Mouse (Mus musculus): Measurements from ENCODE around the gene Dcaf1. TPM values are rescaled to one million over a fixed set of nuclear protein-coding genes. Genes with fewer than 3 reads are reported as not detected.

Gene Dcaf1
- total and polyA plus RNA-seq, 3 experiments: 56.3 to 131 (median 58.7) TPM

DNA sequence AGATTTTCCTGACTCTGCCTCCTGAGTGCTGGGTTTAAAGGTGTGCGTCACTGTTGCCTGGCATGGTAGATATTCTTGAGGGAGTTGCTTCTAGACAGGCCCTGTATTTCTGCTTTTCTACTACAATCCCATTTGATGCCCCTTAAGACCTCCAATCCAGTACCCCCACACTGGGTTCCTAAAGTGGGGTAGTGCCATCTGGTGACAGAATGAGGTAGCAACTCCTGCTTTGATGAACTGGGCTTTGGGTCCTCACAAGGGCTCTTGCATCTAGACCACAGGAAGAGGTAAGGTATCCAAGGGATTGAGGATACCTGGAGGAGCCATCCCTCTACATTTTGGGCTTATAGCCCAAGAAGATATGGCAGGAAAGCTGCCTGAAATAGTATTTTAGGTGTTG lies 2.5 kb upstream of the Dcaf1 start:
- H3K4me1 ChIP-seq (ENCODE audit: control insufficient read depth in 1 of 2, insufficient read depth in 2 of 2, low read length in 2 of 2): peaks cover 0 to 6% of the 10 kb centered on the region in 2 experiments; a peak in 3 of 4 replicates
- peaks cover 0 to 8% of the 10 kb centered on the region in 2 experiments; a peak in 2 of 4 replicates for H3K36me3 ChIP-seq (ENCODE audit: control insufficient read depth in 1 of 2, insufficient read depth in 2 of 2, low read length in 2 of 2)
- H3K9ac ChIP-seq (ENCODE audit: control insufficient read depth, low read depth, low read length, poor library complexity, severe bottlenecking): no peak overlapping the region
- H3K9me3 ChIP-seq (replicated peaks; ENCODE audit: insufficient read depth, low read length): no peaks in the 10 kb centered on the region
- DNase-seq (ENCODE audit: low read depth, low spot score): peak; percentile 49
- no peak overlapping the region for H3K4me3 ChIP-seq (ENCODE audit: control insufficient read depth in 1 of 2, insufficient read depth in 1 of 2, low read depth in 2 of 2, low read length in 2 of 2)
- H3K79me2 ChIP-seq (ENCODE audit: control insufficient read depth, insufficient read depth, low read length, poor library complexity): peaks cover 11% of the 10 kb centered on the region
- H3K27ac ChIP-seq (ENCODE audit: control insufficient read depth, low read depth, low read length): no peak overlapping the region
- H3K27me3 ChIP-seq (ENCODE audit: control insufficient read depth in 1 of 2, insufficient read depth in 2 of 2, low read length in 2 of 2): no peaks in the 10 kb centered on the region
- TF ChIP-seq ZC3H11A (IDR thresholded peaks at IDR 0.05; ENCODE audit: low read depth, low read length): 0 out of 2 replicates have a peak, but pooled peaks have one; percentile 21
- TF ChIP-seq SMC3 (IDR thresholded peaks at IDR 0.05; ENCODE audit: low read depth, low read length): peak; percentile 73
- peak; percentile 56 for TF ChIP-seq RAD21 (IDR thresholded peaks at IDR 0.05; ENCODE audit: low read depth, low read length)
- peak; percentile 28 to 66 (median 44); a peak in 5 of 6 replicates for TF ChIP-seq CTCF (IDR thresholded peaks at IDR 0.05 in 2 of 3, conservative IDR thresholded peaks at IDR 0.05 in 1 of 3; ENCODE audit: control insufficient read depth in 1 of 3, insufficient read depth in 1 of 3, low read depth in 2 of 3, low read length in 3 of 3, poor library complexity in 1 of 3, severe bottlenecking in 1 of 3)
- no peak for TF ChIP-seq ZMIZ1 (IDR thresholded peaks at IDR 0.05; ENCODE audit: low read depth, low read length)

DNA sequence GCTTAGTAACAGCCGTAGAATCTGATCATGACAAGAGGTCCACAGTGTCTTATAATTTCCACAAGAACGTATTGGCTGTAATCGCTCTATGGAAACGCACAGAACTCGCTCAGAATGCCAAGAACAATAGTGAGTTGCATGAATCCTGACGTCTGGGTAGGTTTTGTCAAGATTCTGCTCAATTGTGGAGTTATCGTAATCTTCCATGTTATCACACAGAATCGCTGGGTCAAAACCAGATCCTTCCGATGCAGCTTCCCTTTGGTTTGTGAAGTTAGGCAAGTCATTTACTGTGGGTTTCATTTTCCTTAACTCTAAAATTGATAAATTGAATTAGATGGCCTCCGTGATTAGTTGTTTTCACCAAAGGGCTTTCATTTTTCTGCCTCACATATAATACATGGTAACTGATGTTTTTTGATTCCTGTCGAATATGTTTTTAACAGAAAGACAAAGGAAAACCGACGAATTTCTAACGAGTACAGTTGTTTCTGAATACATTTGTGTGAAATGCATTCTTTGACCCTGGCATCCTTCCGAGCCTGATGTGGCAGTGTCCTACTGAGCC lies 540 bp upstream of the Dcaf1 start:
- H3K9ac ChIP-seq (ENCODE audit: control insufficient read depth, low read depth, low read length, poor library complexity, severe bottlenecking): peak overlapping the region; percentile 74
- H3K27ac ChIP-seq (ENCODE audit: control insufficient read depth, low read depth, low read length): peak overlapping the region; percentile 84
- DNase-seq (ENCODE audit: low read depth, low spot score): peak; percentile 71

DNA sequence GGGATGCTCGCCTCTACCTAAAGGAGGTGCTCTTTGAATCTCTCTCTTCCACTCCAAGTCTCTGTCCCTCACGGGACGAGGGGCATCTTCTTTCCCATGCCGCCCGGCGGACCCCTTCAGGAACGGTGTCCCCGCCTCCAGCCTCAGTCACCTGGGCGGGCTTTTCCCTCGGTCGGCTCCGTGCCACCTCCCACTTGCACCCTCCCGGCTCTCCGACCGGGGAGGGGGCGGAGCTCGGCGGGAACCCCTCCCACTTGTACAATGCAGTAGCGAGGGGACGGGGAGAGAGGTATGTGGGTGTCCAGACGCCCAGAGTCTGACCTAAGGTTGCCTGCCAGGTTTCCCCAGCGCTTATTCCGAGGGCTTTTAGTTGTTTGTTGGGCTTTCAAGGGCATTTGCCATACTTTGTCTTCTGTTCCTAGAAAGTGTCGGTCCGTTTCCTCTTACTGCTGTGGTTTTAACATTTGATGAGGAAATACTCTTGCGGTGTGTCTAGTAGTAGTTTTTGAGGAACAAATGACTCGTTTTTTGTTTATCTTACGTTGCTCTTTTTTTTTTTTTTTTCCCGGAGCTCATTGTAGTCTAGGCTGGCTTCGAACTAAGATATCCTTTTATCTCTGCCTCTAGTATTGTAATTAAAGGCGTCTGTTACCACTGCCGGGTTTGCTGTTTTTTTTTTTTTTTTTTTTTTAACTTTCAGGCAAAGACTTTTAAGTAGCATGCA lies 869 bp downstream of the Dcaf1 start:
- H3K27me3 ChIP-seq (ENCODE audit: control insufficient read depth in 1 of 2, insufficient read depth in 2 of 2, low read length in 2 of 2): no peaks in the 10 kb centered on the region
- H3K4me3 ChIP-seq (ENCODE audit: control insufficient read depth in 1 of 2, insufficient read depth in 1 of 2, low read depth in 2 of 2, low read length in 2 of 2): peak overlapping the region; percentile 66 to 74
- H3K27ac ChIP-seq (ENCODE audit: control insufficient read depth, low read depth, low read length): peak overlapping the region; percentile 93
- peaks cover 2 to 14% of the 10 kb centered on the region in 2 experiments; a peak in 2 of 4 replicates for H3K36me3 ChIP-seq (ENCODE audit: control insufficient read depth in 1 of 2, insufficient read depth in 2 of 2, low read length in 2 of 2)
- no peaks in the 10 kb centered on the region for H3K9me3 ChIP-seq (replicated peaks; ENCODE audit: insufficient read depth, low read length)
- H3K4me1 ChIP-seq (ENCODE audit: control insufficient read depth in 1 of 2, insufficient read depth in 2 of 2, low read length in 2 of 2): peaks cover 0 to 6% of the 10 kb centered on the region in 2 experiments; a peak in 3 of 4 replicates
- peak; percentile 94 for DNase-seq (ENCODE audit: low read depth, low spot score)
- peak overlapping the region; percentile 85 for H3K9ac ChIP-seq (ENCODE audit: control insufficient read depth, low read depth, low read length, poor library complexity, severe bottlenecking)
- peaks cover 24% of the 10 kb centered on the region for H3K79me2 ChIP-seq (ENCODE audit: control insufficient read depth, insufficient read depth, low read length, poor library complexity)
- TF ChIP-seq MAFK (IDR thresholded peaks at IDR 0.05; ENCODE audit: borderline replicate concordance, low read depth, low read length) (0 out of 2 replicates have a peak, but pooled peaks have one; percentile 21), MYB (IDR thresholded peaks at IDR 0.05; ENCODE audit: low read depth, low read length) (0 out of 2 replicates have a peak, but pooled peaks have one; percentile 32), SMC3 (IDR thresholded peaks at IDR 0.05; ENCODE audit: low read depth, low read length) (no peak), KAT2A (conservative IDR thresholded peaks at IDR 0.05; ENCODE audit: low read depth, low read length) (no peak), TBP (IDR thresholded peaks at IDR 0.05; ENCODE audit: low read depth, low read length) (0 out of 2 replicates have a peak, but pooled peaks have one; percentile 40), GABPA (IDR thresholded peaks at IDR 0.05; ENCODE audit: low read depth, low read length) (no peak), MXI1 (IDR thresholded peaks at IDR 0.05; ENCODE audit: low read depth, low read length) (peak; percentile 77; the same call in 1 of the 2 replicates), UBTF (IDR thresholded peaks at IDR 0.05; ENCODE audit: borderline replicate concordance, insufficient read depth, low read depth, low read length) (no peak), MAX (IDR thresholded peaks at IDR 0.05; ENCODE audit: low read length) (no peak), JUND (IDR thresholded peaks at IDR 0.05; ENCODE audit: low read depth, low read length) (no peak), MEF2A (IDR thresholded peaks at IDR 0.05; ENCODE audit: extremely low read depth, insufficient replicate concordance, low read depth, low read length, poor library complexity, severe bottlenecking) (no peak), USF1 (IDR thresholded peaks at IDR 0.05; ENCODE audit: low read depth, low read length) (peak; percentile 10; the same call in 1 of the 2 replicates), GATA1 (IDR thresholded peaks at IDR 0.05; ENCODE audit: low read depth, low read length) (peak; percentile 81), BHLHE40 (IDR thresholded peaks at IDR 0.05; ENCODE audit: borderline replicate concordance, low read depth, low read length) (peak; percentile 35; the same call in 1 of the 2 replicates), CHD2 (IDR thresholded peaks at IDR 0.05; ENCODE audit: low read length) (no peak), CTCF (IDR thresholded peaks at IDR 0.05 in 2 of 3, conservative IDR thresholded peaks at IDR 0.05 in 1 of 3; ENCODE audit: control insufficient read depth in 1 of 3, insufficient read depth in 1 of 3, low read depth in 2 of 3, low read length in 3 of 3, poor library complexity in 1 of 3, severe bottlenecking in 1 of 3) (no peak)

More for the DNA sequence above, 540 bp upstream of the Dcaf1 start:
- TF ChIP-seq ZKSCAN1 (IDR thresholded peaks at IDR 0.05; ENCODE audit: low read depth, low read length) (no peak), TBP (IDR thresholded peaks at IDR 0.05; ENCODE audit: low read depth, low read length) (peak; percentile 67; the same call in 1 of the 2 replicates), USF1 (IDR thresholded peaks at IDR 0.05; ENCODE audit: low read depth, low read length) (no peak), NELFE (IDR thresholded peaks at IDR 0.05; ENCODE audit: low read depth, low read length) (peak; percentile 27; the same call in 1 of the 2 replicates), SMC3 (IDR thresholded peaks at IDR 0.05; ENCODE audit: low read depth, low read length) (no peak), GATA1 (IDR thresholded peaks at IDR 0.05; ENCODE audit: low read depth, low read length) (peak; percentile 61), CHD1 (IDR thresholded peaks at IDR 0.05; ENCODE audit: low read depth, low read length) (0 out of 2 replicates have a peak, but pooled peaks have one; percentile 16), ETS1 (IDR thresholded peaks at IDR 0.05; ENCODE audit: low read depth, low read length) (0 out of 2 replicates have a peak, but pooled peaks have one; percentile 8)
- H3K4me1 ChIP-seq (ENCODE audit: control insufficient read depth in 1 of 2, insufficient read depth in 2 of 2, low read length in 2 of 2): peaks cover 0 to 6% of the 10 kb centered on the region in 2 experiments; a peak in 3 of 4 replicates
- H3K36me3 ChIP-seq (ENCODE audit: control insufficient read depth in 1 of 2, insufficient read depth in 2 of 2, low read length in 2 of 2): peaks cover 0 to 14% of the 10 kb centered on the region in 2 experiments; a peak in 2 of 4 replicates
- no peaks in the 10 kb centered on the region for H3K9me3 ChIP-seq (replicated peaks; ENCODE audit: insufficient read depth, low read length)
- H3K4me3 ChIP-seq (ENCODE audit: control insufficient read depth in 1 of 2, insufficient read depth in 1 of 2, low read depth in 2 of 2, low read length in 2 of 2): peak overlapping the region; percentile 75 to 76
- H3K79me2 ChIP-seq (ENCODE audit: control insufficient read depth, insufficient read depth, low read length, poor library complexity): peaks cover 20% of the 10 kb centered on the region
- H3K27me3 ChIP-seq (ENCODE audit: control insufficient read depth in 1 of 2, insufficient read depth in 2 of 2, low read length in 2 of 2): no peaks in the 10 kb centered on the region

All from MEL (cell line).